Mouse (Mus musculus) kidney, postnatal 14 days (tissue): ENCODE data around the gene Sesn3.

Source experiments
- DNase-seq: peaks from one replicate; pipeline ENCODE4 v3.0.0; 2022; ENCODE audit warnings: mixed read lengths

Gene Sesn3

GRCm38 (mm10) chr9:14362068-14362768, 87.4 kb downstream of the Sesn3 start:
- DNase-seq: no peak

GRCm38 (mm10) chr9:14363540-14363939, 88.7 kb downstream of the Sesn3 start:
- DNase-seq: peak; percentile 40

DNA sequence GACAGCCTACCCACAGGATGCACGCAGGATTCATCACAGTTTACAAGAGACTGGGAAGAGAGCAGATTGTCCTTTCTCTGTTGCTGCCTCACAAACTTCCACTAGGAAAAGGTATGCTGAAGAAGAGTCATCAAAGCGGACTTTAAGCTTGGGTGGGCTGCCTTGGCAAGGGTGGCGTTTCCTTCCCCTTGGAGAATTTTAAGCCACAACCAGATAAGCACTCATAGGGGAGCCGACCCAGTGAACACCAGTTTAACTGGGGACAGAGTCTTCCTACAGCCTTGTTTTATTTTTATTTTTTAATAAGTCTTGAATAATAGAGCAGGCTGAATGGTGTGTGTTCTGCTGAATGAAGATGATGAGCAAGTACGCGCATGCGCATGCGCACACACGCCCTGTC, 89.9 kb downstream of the Sesn3 start:
- no peak for DNase-seq

GRCm38 (mm10) chr9:14365481-14366125, 90.7 kb downstream of the Sesn3 start:
- DNase-seq: peak; percentile 36

GRCm38 (mm10) chr9:14367850-14368249, 93.0 kb downstream of the Sesn3 start:
- no peak for DNase-seq

DNA sequence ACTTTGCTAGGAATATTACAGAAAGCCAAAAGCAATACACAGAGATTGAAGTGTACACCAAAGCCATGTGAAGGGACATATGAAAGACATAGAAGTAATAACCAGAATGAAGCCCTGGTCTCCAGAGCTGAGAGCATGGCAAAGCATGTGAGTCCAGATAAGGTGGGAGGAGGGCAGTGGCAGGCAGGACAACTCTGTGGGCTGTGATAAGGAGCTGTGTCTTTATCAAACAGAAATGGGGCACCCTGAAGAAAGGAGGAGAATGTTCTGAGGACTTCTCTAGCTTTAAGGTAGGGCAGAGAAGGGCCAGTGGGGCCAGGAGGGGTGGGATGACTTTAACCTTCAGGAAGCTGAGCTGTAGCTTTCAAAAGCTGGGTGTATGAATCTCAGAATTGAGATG, 94.4 kb downstream of the Sesn3 start:
- DNase-seq: no peak

GRCm38 (mm10) chr9:14372440-14372839, 97.6 kb downstream of the Sesn3 start:
- no peak for DNase-seq

GRCm38 (mm10) chr9:14376149-14376548, 101.3 kb downstream of the Sesn3 start:
- no peak for DNase-seq

DNA sequence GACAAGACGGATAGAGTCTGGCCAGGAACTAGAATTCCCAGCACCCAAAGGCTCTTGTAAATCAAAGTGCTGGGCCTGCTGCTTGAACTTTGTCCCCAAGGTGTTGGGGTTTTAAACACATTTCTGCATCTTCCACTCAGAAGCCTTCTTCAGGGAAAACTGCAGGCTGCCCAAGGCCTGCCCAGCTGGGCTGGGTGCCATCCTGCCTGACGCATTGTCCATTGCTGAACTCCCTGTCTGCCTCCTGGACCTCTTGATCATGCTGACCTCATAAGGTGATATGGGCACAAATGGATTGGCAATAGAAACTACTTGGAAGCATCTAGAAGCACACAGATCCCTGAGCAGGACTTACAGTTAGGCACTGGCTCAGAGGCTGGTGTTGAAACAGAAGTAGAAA, 103.3 kb downstream of the Sesn3 start:
- DNase-seq: peak; percentile 53

DNA sequence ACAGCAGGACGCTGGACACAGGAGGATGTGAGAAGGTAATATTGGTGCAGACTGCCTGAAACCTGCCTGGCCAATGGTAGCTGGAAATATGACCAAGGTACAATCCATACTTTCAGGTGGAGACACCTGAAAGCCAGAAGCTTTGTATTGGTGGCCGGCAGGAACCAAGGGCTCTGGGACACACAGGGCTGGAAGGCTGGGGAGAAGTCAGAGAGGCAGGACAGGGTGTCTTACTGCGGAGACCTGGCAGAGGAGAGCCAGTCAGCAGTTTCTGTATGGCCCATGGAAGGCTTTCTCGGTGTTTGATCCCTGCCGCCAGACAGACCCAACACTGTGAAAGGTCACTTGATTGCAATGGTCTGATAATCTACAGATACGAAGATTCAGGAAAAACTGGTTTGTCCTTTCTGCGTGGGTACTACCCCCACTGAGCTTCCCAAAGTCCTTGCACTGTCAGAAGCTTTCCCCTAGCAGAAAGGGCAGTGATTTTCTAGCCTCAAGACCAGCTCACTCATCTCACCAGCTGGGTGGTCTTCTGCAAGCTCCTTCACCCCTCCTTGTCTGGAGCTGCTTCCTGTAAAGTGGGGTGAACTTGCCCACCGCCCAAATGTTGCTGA, 105.0 kb downstream of the Sesn3 start:
- no peak for DNase-seq

GRCm38 (mm10) chr9:14380386-14381285, 105.8 kb downstream of the Sesn3 start:
- DNase-seq: peak; percentile 92

DNA sequence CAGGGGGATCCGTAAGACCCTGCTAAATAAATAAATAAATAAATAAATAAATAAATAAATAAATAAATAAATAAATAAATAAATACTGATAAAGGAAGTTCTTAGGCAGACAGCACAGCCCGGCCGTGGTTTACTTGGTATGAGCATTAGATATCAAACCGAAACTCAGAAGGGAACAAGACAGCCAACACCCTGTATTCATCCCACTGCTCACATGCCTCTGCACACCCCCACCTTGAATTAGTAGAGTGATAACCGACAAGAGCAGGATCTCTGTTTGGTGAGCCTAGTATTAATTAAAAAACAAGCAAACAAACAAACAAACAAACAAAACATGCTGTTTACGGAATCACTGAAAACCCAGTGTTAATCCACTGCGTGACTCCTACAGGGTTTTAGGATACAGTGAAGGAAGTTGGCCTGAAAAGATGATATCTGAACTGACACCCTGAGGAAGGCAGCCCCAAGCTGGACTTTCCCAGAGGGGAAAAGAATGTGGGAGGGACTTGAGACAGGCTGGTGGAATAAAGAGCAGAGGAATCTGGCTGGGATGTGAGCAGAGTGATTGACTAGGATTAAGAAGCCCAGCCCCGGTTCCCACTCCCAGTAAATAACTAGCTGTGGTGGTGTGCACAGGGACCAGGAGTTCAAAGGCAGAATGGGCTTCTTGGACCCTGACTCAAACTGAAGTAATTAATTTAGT, 106.6 kb downstream of the Sesn3 start, which contains the start of gene Endod1:
Endod1 (minus strand) TSS at position 155 of the 703 bp plus-strand sequence.
- DNase-seq: peak; percentile 67

DNA sequence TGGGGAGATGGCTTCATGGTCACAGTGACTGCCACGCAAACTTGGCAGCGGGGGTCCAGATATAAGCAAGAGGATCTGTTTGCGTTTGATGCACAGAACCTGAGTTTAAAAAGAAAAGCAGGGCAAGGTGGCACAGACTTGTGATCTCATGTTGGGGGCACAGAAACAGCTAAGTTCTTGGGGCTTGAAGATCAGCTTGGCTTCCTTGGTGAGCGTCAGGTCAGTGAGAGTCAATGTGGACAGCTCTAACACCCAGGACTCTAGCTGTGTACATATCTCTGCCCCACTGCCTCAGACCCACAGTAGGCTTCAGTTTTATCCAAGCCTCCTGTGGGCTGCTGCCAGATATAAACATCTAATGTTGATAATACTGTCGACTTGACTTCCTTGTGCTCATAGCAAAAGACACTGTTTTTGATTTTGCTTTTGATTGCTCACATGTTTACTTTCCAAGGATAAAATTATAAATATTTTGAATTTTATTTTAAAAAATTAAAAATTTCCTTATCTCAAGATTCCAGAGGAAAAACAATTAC, 107.5 kb downstream of the Sesn3 start:
- no peak for DNase-seq
